Mouse (Mus musculus) liver, embryonic 14.5 days (tissue): ENCODE measurements at regions not wholly inside any gene's neighbourhood (a gene's known extent, or its start where the extent isn't known, plus 50 kb on each side); places are given as distances from the start of the nearest gene placed in this dataset.

Source experiments
- CTCF ChIP-seq: IDR thresholded peaks from 2 replicates; pipeline ENCODE4 v1.5.1; 2016; ENCODE audit warnings: antibody characterized with exemption, low read depth, control low read depth
- EP300 ChIP-seq: IDR thresholded peaks from 2 replicates; pipeline ENCODE4 v1.6.1; 2016; ENCODE audit warnings: antibody characterized with exemption, low read depth

GRCm38 (mm10) chr2:103891240-103891767 is 66.5 kb upstream of the Lmo2 start:
- no peak for TF ChIP-seq CTCF
- no peak for TF ChIP-seq EP300
